Mouse (Mus musculus) small intestine, adult 2 months (tissue): Measurements from ENCODE around the gene Sh3pxd2a.

Experiments used
- CTCF ChIP-seq: fragments of 200-500 bp; IDR thresholded peaks from 2 replicates; pipeline ENCODE4 v1.5.1; 2012; ENCODE audit warnings: low read depth, mild to moderate bottlenecking, control low read depth, inconsistent platforms, low read length, moderate library complexity, mixed read lengths; ENCODE audit not compliant: insufficient replicate concordance, insufficient read length; ENCODE audit errors: extremely low read depth
- POLR2A ChIP-seq: fragments of 200-500 bp; IDR thresholded peaks from 2 replicates; pipeline ENCODE4 v1.6.1; 2012; ENCODE audit warnings: low read depth, mild to moderate bottlenecking, control low read depth, inconsistent platforms, low read length, moderate library complexity

- TF ChIP-seq CTCF (no peak), POLR2A (no peak)
Measured at GRCm38 (mm10) chr19:47432339-47432738, 31.9 kb downstream of the Sh3pxd2a start.
